In the genomic region with DNA sequence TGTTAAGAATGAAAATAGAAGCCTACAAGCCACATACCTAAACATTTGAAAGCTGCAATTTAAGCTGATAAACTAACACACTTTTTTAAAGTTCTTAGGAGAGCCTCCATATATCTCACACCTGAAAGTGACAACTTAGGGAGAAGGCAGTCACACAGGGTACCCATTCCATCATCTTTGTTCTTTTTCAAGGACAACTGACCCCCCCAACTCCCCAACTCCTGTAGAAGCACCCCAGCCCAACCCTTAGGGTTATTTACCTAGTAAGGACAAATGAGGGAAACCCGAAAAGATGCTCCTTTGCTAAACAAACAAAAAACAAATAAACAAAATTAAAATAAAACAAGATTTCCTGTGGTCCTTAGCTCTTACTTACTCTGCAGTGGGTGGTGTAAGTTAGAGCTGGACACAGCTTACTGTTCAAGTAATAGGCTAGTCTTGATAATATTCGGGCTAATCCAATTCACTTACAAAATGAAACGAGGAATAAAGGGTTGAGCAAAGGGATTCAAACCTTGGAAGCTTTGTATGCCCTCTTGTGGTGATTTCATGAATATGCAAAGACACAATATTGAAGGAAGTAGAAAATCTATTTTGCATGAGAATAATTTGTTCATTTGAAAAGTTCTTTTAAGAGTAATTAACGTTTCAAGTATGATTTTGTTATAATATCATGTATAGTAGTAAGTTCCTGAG, we compare ENCODE assay signal across 10 mouse cellular contexts. TPM values are rescaled to one million over a fixed set of nuclear protein-coding genes. Genes with fewer than 3 reads are reported as not detected.
DNase-seq lines count a peak whose midpoint lies in the region; ATAC-seq and TF ChIP-seq lines count a peak whose summit lies in the region.
"Had no signal": no experiment of that assay in that cellular context is flagged by ENCODE, and none has a peak within 500 bp of the region (broad histone marks: within the 10 kb centered on the region; RNA-seq: fewer than 3 reads in every experiment).

No protein-coding gene starts in this region.

- H3K27ac ChIP-seq in limb, embryonic 14.5 days (replicated peaks; ENCODE audit: low read depth, low read length), result no peak overlapping the region
- H3K27ac ChIP-seq in limb, embryonic 10.5 days, result no peak overlapping the region
- H3K27ac ChIP-seq: limb, embryonic 15.5 days had no signal

- peak; percentile 13 for DNase-seq in embryo, embryonic 10 days (ENCODE audit: low spot score)
- DNase-seq in embryo, embryonic 9.5 days (ENCODE audit: extremely low spot score), result no peak
- peak; percentile 42 for DNase-seq in limb, embryonic 14.5 days (ENCODE audit: low spot score)
- DNase-seq in limb, embryonic 10.5 days (ENCODE audit: low spot score), result no peak
- DNase-seq in c-Kit-positive CD71-positive TER-119-positive erythroid progenitor cells, embryonic 14.5 days (ENCODE audit: low spot score), result peak; percentile 22
- DNase-seq in gastrocnemius, adult 8-10 months (ENCODE audit: low spot score in 2 of 2), result no peak
- DNase-seq in right cerebral cortex, postnatal 10 days (ENCODE audit: low spot score in 2 of 2), result no peak
- DNase-seq: cerebellum, adult 9-11 months had no signal

- H3K4me2 ChIP-seq in limb, embryonic 14.5 days (replicated peaks; ENCODE audit: low read depth, low read length, severe bottlenecking), result no peak overlapping the region
- H3K4me2 ChIP-seq in myocyte (ENCODE audit: low read depth), result peak overlapping the region; percentile 41
- H3K4me2 ChIP-seq: limb, embryonic 15.5 days had no signal

- no peak overlapping the region for H3ac ChIP-seq in myocyte (ENCODE audit: control insufficient read depth, insufficient read length)

- no peak overlapping the region for H3K9ac ChIP-seq in limb, embryonic 14.5 days (ENCODE audit: low read depth, low read length, severe bottlenecking)
- H3K9ac ChIP-seq: limb, embryonic 15.5 days had no signal

- no peaks in the 10 kb centered on the region for H3K4me1 ChIP-seq in limb, embryonic 14.5 days (ENCODE audit: control insufficient read depth, insufficient read depth, low read length)
- no peaks in the 10 kb centered on the region for H3K4me1 ChIP-seq in limb, embryonic 10.5 days
- H3K4me1 ChIP-seq: limb, embryonic 15.5 days had no signal

- no peak for TF ChIP-seq POLR2A in limb, embryonic 14.5 days (IDR thresholded peaks at IDR 0.05; ENCODE audit: borderline replicate concordance, extremely low read depth, insufficient read depth, insufficient read length)
- TF ChIP-seq POLR2A in myocyte (IDR thresholded peaks at IDR 0.05; ENCODE audit: insufficient read length, low read depth), result no peak

- no peaks in the 10 kb centered on the region for H3K36me3 ChIP-seq in limb, embryonic 14.5 days (ENCODE audit: control insufficient read depth, insufficient read depth, low read length)
- no peaks in the 10 kb centered on the region for H3K36me3 ChIP-seq in limb, embryonic 10.5 days
- H3K36me3 ChIP-seq in myocyte (ENCODE audit: control insufficient read depth, insufficient read depth), result no peaks in the 10 kb centered on the region
- H3K36me3 ChIP-seq: limb, embryonic 15.5 days had no signal

- H3K4me3 ChIP-seq in limb, embryonic 14.5 days (replicated peaks; ENCODE audit: low read length), result no peak overlapping the region
- no peak overlapping the region for H3K4me3 ChIP-seq in limb, embryonic 10.5 days
- H3K4me3 ChIP-seq in myocyte, result no peak overlapping the region
- H3K4me3 ChIP-seq: limb, embryonic 15.5 days had no signal

- no peak for ATAC-seq in limb, embryonic 14.5 days (ENCODE audit: low FRiP score, low read depth)

- H3K9me3 ChIP-seq in limb, embryonic 14.5 days (ENCODE audit: control insufficient read depth, low read length), result no peaks in the 10 kb centered on the region
- no peaks in the 10 kb centered on the region for H3K9me3 ChIP-seq in limb, embryonic 10.5 days (replicated peaks)
- H3K9me3 ChIP-seq: limb, embryonic 15.5 days had no signal

- H3K79me2 ChIP-seq in myocyte (ENCODE audit: control insufficient read depth, insufficient read depth), result no peaks in the 10 kb centered on the region

- H3K27me3 ChIP-seq in limb, embryonic 14.5 days (ENCODE audit: control insufficient read depth, insufficient read depth, low read length), result no peaks in the 10 kb centered on the region
- H3K27me3 ChIP-seq in limb, embryonic 10.5 days (ENCODE audit: low read depth, poor library complexity, severe bottlenecking), result no peaks in the 10 kb centered on the region
- H3K27me3 ChIP-seq in myocyte (ENCODE audit: control insufficient read depth, insufficient read depth, insufficient read length), result no peaks in the 10 kb centered on the region
- H3K27me3 ChIP-seq: limb, embryonic 15.5 days had no signal

- 44% methylated on average over 4 of the region's 4 CpGs for WGBS in limb, embryonic 14.5 days
- WGBS in limb, embryonic 10.5 days, result 62% methylated on average over 4 of the region's 4 CpGs

TF ChIP-seq in myocyte, 11 proteins besides CTCF, POLR2A, EP300 and RAD21:
- TF ChIP-seq MYOD1 (IDR thresholded peaks at IDR 0.05; ENCODE audit: control insufficient read depth in 1 of 3, insufficient read length in 2 of 3, low read depth in 2 of 3), result no peak
- no peak for TF ChIP-seq TCF3 (IDR thresholded peaks at IDR 0.05; ENCODE audit: insufficient read length, low read depth)
- TF ChIP-seq MAX (IDR thresholded peaks at IDR 0.05; ENCODE audit: low read depth), result no peak
- TF ChIP-seq POLR2AphosphoS2 (IDR thresholded peaks at IDR 0.05; ENCODE audit: insufficient read length, low read depth), result no peak

RNA-seq across cellular contexts. Expression of a gene that starts 32.1 kb away (rescaled TPM):
- 20.9 and 22.3 TPM in 2 replicates for polyA plus RNA-seq in limb, embryonic 14.5 days (2012; rRNA removed)
- polyA plus RNA-seq in limb, embryonic 14.5 days (2014; fragmentation: Nextera tagmentation; extraction: Ambion mirVana), result 25.7 and 32.7 TPM in 2 replicates
- polyA plus RNA-seq in limb, embryonic 10.5 days (2016; fragmentation: Nextera tagmentation; extraction: Ambion mirVana), result 46.5 and 50.6 TPM in 2 replicates
- polyA plus RNA-seq in myocyte (2012; fragmentation: generic; extraction: Trizol), result 3.7 TPM
- total RNA-seq in gastrocnemius, adult 8-10 months (2022), result 1 to 10 TPM; 1.1 to 2.2 (median 2.1) TPM

RNA-seq across cellular contexts. Expression of a gene that starts 32.4 kb away (rescaled TPM):
- 5.7 and 8.6 TPM in 2 replicates for polyA plus RNA-seq in limb, embryonic 14.5 days (2012; rRNA removed)
- 13.3 and 14.8 TPM in 2 replicates for polyA plus RNA-seq in limb, embryonic 14.5 days (2014; fragmentation: Nextera tagmentation; extraction: Ambion mirVana)
- 11.7 and 14.2 TPM in 2 replicates for polyA plus RNA-seq in limb, embryonic 10.5 days (2016; fragmentation: Nextera tagmentation; extraction: Ambion mirVana)
- polyA plus RNA-seq in myocyte (2012; fragmentation: generic; extraction: Trizol), result 4.0 TPM
- total RNA-seq in gastrocnemius, adult 8-10 months (2022), result 1 to 10 TPM; 1.9 to 4.6 (median 2.9) TPM

Comparison
In these comparisons a context has a peak if more than half of its experiments do, and no peak if none do; other contexts are left out.
1. DNase-seq: peak in embryo, embryonic 10 days (single experiment), limb, embryonic 14.5 days (single experiment) and c-Kit-positive CD71-positive TER-119-positive erythroid progenitor cells, embryonic 14.5 days (single experiment); none in embryo, embryonic 9.5 days (single experiment), limb, embryonic 10.5 days (single experiment), gastrocnemius, adult 8-10 months (0 of 2) and right cerebral cortex, postnatal 10 days (0 of 2).